Comparison of ENCODE assay signal across 18 mouse cellular contexts in genomic region chr12:49376318-49376992, GRCm38 (mm10). TPM values are rescaled to one million over a fixed set of nuclear protein-coding genes. Genes with fewer than 3 reads are reported as not detected.
A peak's percentile ranks its signal among the peaks of the same experiment; 100 is the strongest.
DNase-seq lines count a peak whose midpoint lies in the region; ATAC-seq and TF ChIP-seq lines count a peak whose summit lies in the region.
"Had no signal": no experiment of that assay in that cellular context is flagged by ENCODE, and none has a peak within 500 bp of the region (broad histone marks: within the 10 kb centered on the region; RNA-seq: fewer than 3 reads in every experiment).

No protein-coding gene starts in this region.

- peak overlapping the region; percentile 100 for H3K27ac ChIP-seq in forebrain, embryonic 14.5 days (ENCODE audit: low read depth, low read length)
- no peak overlapping the region for H3K27ac ChIP-seq in thymus, adult 2 months (ENCODE audit: control insufficient read depth, insufficient read depth, low read length)
- H3K27ac ChIP-seq: heart, adult 2 months; limb, embryonic 10.5 days; macrophage had no signal

- no peaks in the 10 kb centered on the region for H3K9me3 ChIP-seq in forebrain, embryonic 14.5 days (replicated peaks; ENCODE audit: control insufficient read depth, low read length)
- H3K9me3 ChIP-seq: limb, embryonic 10.5 days had no signal

- H3K4me1 ChIP-seq in forebrain, embryonic 14.5 days (ENCODE audit: control insufficient read depth, insufficient read depth, low read length), result peaks cover 8% of the 10 kb centered on the region; the same call in 1 of the 2 replicates
- no peaks in the 10 kb centered on the region for H3K4me1 ChIP-seq in thymus, adult 2 months (replicated peaks; ENCODE audit: control insufficient read depth, insufficient read depth, low read length)
- H3K4me1 ChIP-seq: limb, embryonic 10.5 days had no signal

- WGBS in forebrain, embryonic 14.5 days, result under 1% methylated on average over 19 of the region's 19 CpGs
- 13% methylated on average over 19 of the region's 19 CpGs for WGBS in thymus, adult 2 months

- TF ChIP-seq CTCF in thymus, adult 2 months (IDR thresholded peaks at IDR 0.05; ENCODE audit: borderline replicate concordance, control insufficient read depth, extremely low read depth, insufficient read depth, low read length, poor library complexity), result no peak

- TF ChIP-seq POLR2A in thymus, adult 2 months (IDR thresholded peaks at IDR 0.05; ENCODE audit: control insufficient read depth, extremely low read depth, insufficient read depth, low read length, poor library complexity), result no peak

- peak overlapping the region; percentile 100 for H3K9ac ChIP-seq in forebrain, embryonic 14.5 days (ENCODE audit: low read length)

- no peaks in the 10 kb centered on the region for H3K36me3 ChIP-seq in forebrain, embryonic 14.5 days (ENCODE audit: control insufficient read depth, insufficient read depth, low read length)
- H3K36me3 ChIP-seq in thymus, adult 2 months (ENCODE audit: control insufficient read depth, insufficient read depth, low read length), result no peaks in the 10 kb centered on the region
- H3K36me3 ChIP-seq: limb, embryonic 10.5 days had no signal

- 0 out of 2 replicates have a peak, but pooled peaks cover 6% of the 10 kb centered on the region for H3K27me3 ChIP-seq in forebrain, embryonic 14.5 days (replicated peaks; ENCODE audit: control insufficient read depth, insufficient read depth, low read length)
- peaks cover 5% of the 10 kb centered on the region; the same call in 1 of the 2 replicates for H3K27me3 ChIP-seq in thymus, adult 2 months (ENCODE audit: control insufficient read depth, insufficient read depth, low read length)

- peak overlapping the region; percentile 64 for H3K4me2 ChIP-seq in forebrain, embryonic 14.5 days (ENCODE audit: low read length)

- DNase-seq in left cerebral cortex, adult 18-20 months (ENCODE audit: low spot score in 2 of 2), result peak; percentile 9 to 32
- DNase-seq in left cerebral cortex, adult 8-10 months (ENCODE audit: low spot score in 2 of 2), result no peak
- DNase-seq in right cerebral cortex, postnatal 14 days, result peak; percentile 27
- DNase-seq in right cerebral cortex, adult 18-20 months, result no peak
- peak; percentile 79 for DNase-seq in forebrain, embryonic 14.5 days (ENCODE audit: low spot score)
- DNase-seq in liver, result no peak
- no peak for DNase-seq in thymus, adult 2 months
- no peak for DNase-seq in spleen, postnatal 10 days (ENCODE audit: low spot score in 2 of 2)
- DNase-seq: heart, adult 2 months; heart, postnatal 10 days; kidney, postnatal 14 days had no signal

- ATAC-seq in forebrain, embryonic 14.5 days, result no peak; the same call in 1 of the 2 replicates
- ATAC-seq: activated CD4-positive, CD25-positive, alpha-beta regulatory T cell, adult 4 months had no signal

- H3K4me3 ChIP-seq in forebrain, embryonic 14.5 days (ENCODE audit: low read depth, low read length), result peak overlapping the region; percentile 95
- no peak overlapping the region for H3K4me3 ChIP-seq in thymus, adult 2 months (ENCODE audit: control insufficient read depth, insufficient read depth, low read length)
- H3K4me3 ChIP-seq: heart, adult 2 months; limb, embryonic 10.5 days; myocyte had no signal

RNA-seq across cellular contexts. Expression of gene Foxg1, which starts 6.0 kb away (rescaled TPM):
- total RNA-seq in left cerebral cortex, adult 18-20 months (2021), result 100 to 1,000 TPM in 1 of 2 experiments, 10 to 100 TPM in 1; 97.5 to 110 TPM
- 100 to 1,000 TPM in 1 of 4 experiments, 10 to 100 TPM in 3; 89.6 to 102 (median 96.9) TPM for total RNA-seq in left cerebral cortex, adult 8-10 months (2022)
- 72.6 and 77.7 TPM in 2 replicates for polyA plus RNA-seq in forebrain, embryonic 14.5 days (2014; fragmentation: Nextera tagmentation; extraction: Ambion mirVana)
- polyA plus RNA-seq in thymus, adult 2 months (2012; rRNA removed), result 4.8 and 5.2 TPM in 2 replicates
- total RNA-seq: gastrocnemius, adult 18-20 months; heart, adult 2 months; MEL had no signal
- polyA plus RNA-seq: activated CD4-positive, CD25-positive, alpha-beta regulatory T cell, adult 4 months; liver, embryonic 16.5 days; macrophage; myocyte had no signal

RNA-seq across cellular contexts. Expression of gene Gm43517, which starts 8.5 kb away (rescaled TPM):
- 1 to 10 TPM; 6.3 to 6.9 TPM for total RNA-seq in left cerebral cortex, adult 18-20 months (2021)
- total RNA-seq in left cerebral cortex, adult 8-10 months (2022), result 1 to 10 TPM; 5.9 to 7.2 (median 6.5) TPM
- polyA plus RNA-seq in forebrain, embryonic 14.5 days (2014; fragmentation: Nextera tagmentation; extraction: Ambion mirVana), result 2.2 and 3.6 TPM in 2 replicates
- polyA plus RNA-seq in thymus, adult 2 months (2012; rRNA removed), result 0.06 and 0.13 TPM in 2 replicates
- total RNA-seq: gastrocnemius, adult 18-20 months; heart, adult 2 months; heart, postnatal 10 days; MEL had no signal
- polyA plus RNA-seq: activated CD4-positive, CD25-positive, alpha-beta regulatory T cell, adult 4 months; heart, adult 2 months; limb, embryonic 10.5 days; liver, embryonic 16.5 days; macrophage; myocyte had no signal

Comparison
In these comparisons a context has a peak if more than half of its experiments do, and no peak if none do; other contexts are left out.
1. DNase-seq: peak in left cerebral cortex, adult 18-20 months (2 of 2), right cerebral cortex, postnatal 14 days (single experiment) and forebrain, embryonic 14.5 days (single experiment); none in left cerebral cortex, adult 8-10 months (0 of 2), right cerebral cortex, adult 18-20 months (single experiment), liver (single experiment), thymus, adult 2 months (single experiment) and spleen, postnatal 10 days (0 of 2).